Mouse (Mus musculus): ENCODE results near the gene Ifna1. TPM values are rescaled to one million over a fixed set of nuclear protein-coding genes. Genes with fewer than 3 reads are reported as not detected.

Ifna1 gene
- polyA plus RNA-seq, 1 experiment from 2014 or later = not detected

- Histone ChIP-seq H3K36me3 (no peaks in the 10 kb centered on the region), H3K4me3 (no peak overlapping the region), H3K9me3 (no peaks in the 10 kb centered on the region), H3K9ac (no peak overlapping the region), H3K27ac (no peak overlapping the region), H3K4me2 (no peak overlapping the region), H3K27me3 (no peaks in the 10 kb centered on the region), H3K4me1 (replicated peaks) (no peaks in the 10 kb centered on the region)
- no peak for ATAC-seq (ENCODE audit: low FRiP score)
- WGBS = 52% methylated on average over 10 of the region's 10 CpGs
These were observed 28.4 kb downstream of the Ifna1 start for GRCm38 (mm10) chr4:88878246-88878645.

DNA sequence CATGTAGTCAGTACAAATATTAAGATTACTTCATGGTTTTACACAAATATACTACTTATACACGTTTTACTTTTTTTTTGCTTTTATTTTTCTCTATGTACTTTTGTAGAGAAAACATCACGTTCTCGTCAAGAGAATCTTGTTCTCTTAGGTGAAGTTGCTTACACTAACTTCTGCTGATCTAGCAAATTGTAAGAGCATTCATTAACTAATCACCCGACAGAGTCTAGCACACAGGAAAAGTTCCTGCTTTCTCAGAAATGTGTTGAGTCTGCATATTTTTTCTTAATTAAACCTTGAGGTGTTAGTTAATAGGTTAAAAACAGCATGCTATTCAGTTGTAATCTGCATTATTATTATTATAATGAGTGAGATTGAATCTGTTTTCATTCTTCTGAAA, 28.9 kb downstream of the Ifna1 start:
- Histone ChIP-seq H3K27me3 (no peaks in the 10 kb centered on the region), H3K4me1 (replicated peaks) (no peaks in the 10 kb centered on the region), H3K9me3 (no peaks in the 10 kb centered on the region), H3K4me2 (no peak overlapping the region), H3K27ac (no peak overlapping the region), H3K4me3 (no peak overlapping the region), H3K36me3 (no peaks in the 10 kb centered on the region), H3K9ac (no peak overlapping the region)
- WGBS = 80% methylated on average over 4 of the region's 4 CpGs
- no peak for ATAC-seq (ENCODE audit: low FRiP score)

DNA sequence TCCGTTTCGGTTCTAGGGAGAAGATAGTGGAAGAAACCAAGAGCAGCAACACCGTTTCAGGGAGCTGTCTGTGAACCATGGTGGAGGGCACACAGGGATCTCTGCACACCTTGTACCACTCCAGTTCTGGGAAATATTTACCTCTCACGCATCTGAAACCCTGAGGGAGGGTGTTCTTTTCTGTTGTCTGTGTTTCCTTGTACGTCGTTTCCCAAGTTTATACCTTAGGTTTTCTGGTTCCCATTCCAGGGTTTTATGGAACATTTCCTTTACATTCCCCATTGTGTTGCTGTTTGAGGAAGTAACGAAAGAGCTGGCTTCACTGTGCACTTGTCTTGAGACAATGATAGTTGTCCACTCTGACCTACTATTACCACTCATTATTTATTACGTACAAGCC, 30.2 kb downstream of the Ifna1 start, which contains the start of gene Ifne:
Gene Ifne, minus strand, starts transcription at position 101 of the 400 bp plus-strand sequence.
- no peak for ATAC-seq (ENCODE audit: low FRiP score)
- no peak within 1 kb of the TSS for H3K4me3 ChIP-seq
- H3K4me2 ChIP-seq = no peak within 1 kb of the TSS
- WGBS = 90% methylated on average over 8 of the region's 8 CpGs
- H3K9ac ChIP-seq = no peak within 1 kb of the TSS
- H3K4me1 ChIP-seq (replicated peaks) = no peaks in the 10 kb centered on the region
- no peak within 1 kb of the TSS for H3K27ac ChIP-seq
- no peaks in the 10 kb centered on the region for H3K9me3 ChIP-seq
- H3K36me3 ChIP-seq = no peaks in the 10 kb centered on the region
- H3K27me3 ChIP-seq = no peaks in the 10 kb centered on the region

DNA sequence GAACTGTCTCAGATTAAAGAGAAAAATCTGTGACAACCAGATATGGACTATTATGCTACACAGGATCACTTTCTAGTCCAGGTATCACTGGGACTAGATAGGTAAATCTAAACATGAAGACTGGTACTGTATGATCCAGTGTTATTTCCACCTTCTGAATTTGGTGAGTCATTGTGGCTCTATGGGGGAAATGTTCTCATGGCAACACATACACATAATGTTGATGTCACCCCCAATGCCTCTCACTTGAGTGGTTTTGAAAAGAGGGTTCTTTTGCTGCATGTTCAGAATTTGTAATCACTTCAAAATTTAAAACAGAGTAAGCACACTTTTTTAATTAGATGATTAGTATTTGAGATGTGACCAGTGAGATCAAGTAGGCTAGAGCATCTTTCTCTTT, 38.3 kb downstream of the Ifna1 start:
- Histone ChIP-seq H3K4me2 (no peak overlapping the region), H3K36me3 (no peaks in the 10 kb centered on the region), H3K4me3 (no peak overlapping the region), H3K27ac (no peak overlapping the region), H3K9me3 (no peaks in the 10 kb centered on the region), H3K27me3 (no peaks in the 10 kb centered on the region), H3K4me1 (replicated peaks) (no peaks in the 10 kb centered on the region), H3K9ac (no peak overlapping the region)
- ATAC-seq (ENCODE audit: low FRiP score) = no peak

DNA sequence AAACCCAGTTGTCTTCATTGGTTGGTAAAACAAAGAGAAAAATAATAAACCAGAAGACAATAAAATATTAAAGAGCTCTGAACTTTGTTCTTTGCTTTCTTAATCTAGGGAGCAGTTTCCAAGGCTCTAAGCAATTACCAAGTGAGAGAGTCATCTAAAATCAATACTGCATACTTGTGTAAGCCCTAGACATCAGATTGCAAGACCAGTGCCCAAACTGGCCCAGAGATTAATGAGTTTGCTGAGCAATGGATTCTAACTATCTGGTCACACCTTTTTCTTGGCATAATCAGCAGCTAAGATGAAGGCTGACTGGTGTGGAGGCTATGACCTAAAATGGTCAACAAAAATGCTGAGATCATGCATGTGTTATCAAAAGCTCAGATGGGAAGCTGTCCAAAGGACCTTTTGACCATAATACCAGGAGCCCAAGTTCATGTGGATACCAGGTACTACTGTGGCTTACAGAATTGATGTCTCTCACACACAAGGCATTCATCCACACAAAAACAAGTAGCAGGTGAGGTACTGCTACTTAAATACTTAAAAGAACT, 43.4 kb downstream of the Ifna1 start:
- Histone ChIP-seq H3K27me3 (no peaks in the 10 kb centered on the region), H3K27ac (no peak overlapping the region), H3K4me3 (no peak overlapping the region), H3K9ac (no peak overlapping the region), H3K9me3 (no peaks in the 10 kb centered on the region), H3K36me3 (no peaks in the 10 kb centered on the region), H3K4me2 (no peak overlapping the region), H3K4me1 (replicated peaks) (no peaks in the 10 kb centered on the region)
- no peak for ATAC-seq (ENCODE audit: low FRiP score)

Other genes with a start within 250 kb of the Ifna1 start
- gene Ifna12, start 246.7 kb upstream of the Ifna1 start, polyA plus RNA-seq (2015; fragmentation: Nextera tagmentation; extraction: Ambion mirVana) = not detected in 2 replicates
- gene C87499, start 215.7 kb upstream of the Ifna1 start, polyA plus RNA-seq (2015; fragmentation: Nextera tagmentation; extraction: Ambion mirVana) = not detected in 2 replicates
- gene Ifna13, start 205.6 kb upstream of the Ifna1 start, polyA plus RNA-seq (2015; fragmentation: Nextera tagmentation; extraction: Ambion mirVana) = not detected in 2 replicates
- gene Ifna16, start 173.2 kb upstream of the Ifna1 start, polyA plus RNA-seq (2015; fragmentation: Nextera tagmentation; extraction: Ambion mirVana) = not detected in 2 replicates
- gene Ifna2, start 166.2 kb upstream of the Ifna1 start, polyA plus RNA-seq (2015; fragmentation: Nextera tagmentation; extraction: Ambion mirVana) = not detected in 2 replicates
- gene Ifnab, start 158.7 kb upstream of the Ifna1 start, polyA plus RNA-seq (2015; fragmentation: Nextera tagmentation; extraction: Ambion mirVana) = not detected in 2 replicates
- 1.6 and 2.6 TPM in 2 replicates for gene Gm26566, start 128.3 kb upstream of the Ifna1 start, polyA plus RNA-seq (2015; fragmentation: Nextera tagmentation; extraction: Ambion mirVana)
- 129 and 130 TPM in 2 replicates for gene Klhl9, start 127.6 kb upstream of the Ifna1 start, polyA plus RNA-seq (2015; fragmentation: Nextera tagmentation; extraction: Ambion mirVana)
- gene Gm13271, start 95.2 kb upstream of the Ifna1 start, polyA plus RNA-seq (2015; fragmentation: Nextera tagmentation; extraction: Ambion mirVana) = not detected in 2 replicates
- 0.22 TPM in 1 of 2 replicates, not detected in the other for gene Gm13283, start 90.0 kb upstream of the Ifna1 start, polyA plus RNA-seq (2015; fragmentation: Nextera tagmentation; extraction: Ambion mirVana)
- 0.22 TPM in 1 of 2 replicates, not detected in the other for gene Gm13290, start 76.3 kb upstream of the Ifna1 start, polyA plus RNA-seq (2015; fragmentation: Nextera tagmentation; extraction: Ambion mirVana)
- gene Gm13289, start 73.2 kb upstream of the Ifna1 start, polyA plus RNA-seq (2015; fragmentation: Nextera tagmentation; extraction: Ambion mirVana) = not detected in 2 replicates
- gene Gm13272, start 70.2 kb upstream of the Ifna1 start, polyA plus RNA-seq (2015; fragmentation: Nextera tagmentation; extraction: Ambion mirVana) = not detected in 2 replicates
- not detected in 2 replicates for gene Ifnz, start 68.0 kb upstream of the Ifna1 start, polyA plus RNA-seq (2015; fragmentation: Nextera tagmentation; extraction: Ambion mirVana)
- gene Gm13276, start 64.4 kb upstream of the Ifna1 start, polyA plus RNA-seq (2015; fragmentation: Nextera tagmentation; extraction: Ambion mirVana) = not detected in 2 replicates
- gene Gm13277, start 61.5 kb upstream of the Ifna1 start, polyA plus RNA-seq (2015; fragmentation: Nextera tagmentation; extraction: Ambion mirVana) = not detected in 2 replicates
- not detected in 2 replicates for gene Gm13278, start 58.5 kb upstream of the Ifna1 start, polyA plus RNA-seq (2015; fragmentation: Nextera tagmentation; extraction: Ambion mirVana)
- gene Gm13275, start 55.6 kb upstream of the Ifna1 start, polyA plus RNA-seq (2015; fragmentation: Nextera tagmentation; extraction: Ambion mirVana) = not detected in 2 replicates
- gene Gm13279, start 52.7 kb upstream of the Ifna1 start, polyA plus RNA-seq (2015; fragmentation: Nextera tagmentation; extraction: Ambion mirVana) = not detected in 2 replicates
- gene Gm13285, start 50.4 kb upstream of the Ifna1 start, polyA plus RNA-seq (2015; fragmentation: Nextera tagmentation; extraction: Ambion mirVana) = not detected in 2 replicates
- not detected in 2 replicates for gene Gm13287, start 46.8 kb upstream of the Ifna1 start, polyA plus RNA-seq (2015; fragmentation: Nextera tagmentation; extraction: Ambion mirVana)
- gene Gm13288, start 44.6 kb upstream of the Ifna1 start, polyA plus RNA-seq (2015; fragmentation: Nextera tagmentation; extraction: Ambion mirVana) = not detected in 2 replicates
- not detected in 2 replicates for gene Ifna7, start 33.9 kb upstream of the Ifna1 start, polyA plus RNA-seq (2015; fragmentation: Nextera tagmentation; extraction: Ambion mirVana)
- not detected in 2 replicates for gene Ifna11, start 30.1 kb upstream of the Ifna1 start, polyA plus RNA-seq (2015; fragmentation: Nextera tagmentation; extraction: Ambion mirVana)
- not detected in 2 replicates for gene Ifna6, start 22.7 kb upstream of the Ifna1 start, polyA plus RNA-seq (2015; fragmentation: Nextera tagmentation; extraction: Ambion mirVana)
- gene Ifna5, start 14.6 kb upstream of the Ifna1 start, polyA plus RNA-seq (2015; fragmentation: Nextera tagmentation; extraction: Ambion mirVana) = not detected in 2 replicates
- gene Ifna4, start 8.2 kb upstream of the Ifna1 start, polyA plus RNA-seq (2015; fragmentation: Nextera tagmentation; extraction: Ambion mirVana) = not detected in 2 replicates
- gene Ifne, start 30.1 kb downstream of the Ifna1 start, polyA plus RNA-seq (2015; fragmentation: Nextera tagmentation; extraction: Ambion mirVana) = not detected in 2 replicates

Data from hindbrain, embryonic 13.5 days (tissue).